Mouse (Mus musculus) embryonic facial prominence, embryonic 15.5 days (tissue): ENCODE results near the gene Cct2. TPM values are rescaled to one million over a fixed set of nuclear protein-coding genes. Genes with fewer than 3 reads are reported as not detected.
"Not testable (repeated sequence)": the region's sequence is repeated elsewhere in the genome, so short reads cannot be mapped to it uniquely, and the experiment has no call there.

Source experiments
- ATAC-seq: fragments of 200-750 bp; cut with Nextera tagmentation; 2 replicates; pipeline ENCODE4 v1.8.0; 2017; ENCODE audit warnings: low read depth, moderate TSS enrichment; ENCODE audit not compliant: insufficient number of reproducible peaks, low FRiP score, low TSS enrichment
- H3K27ac ChIP-seq: fragments of 300-500 bp; sonication (generic); replicated peaks from 2 replicates; pipeline ENCODE4 v1.5.1; 2015; ENCODE audit warnings: mild to moderate bottlenecking, inconsistent platforms
- H3K27me3 ChIP-seq: fragments of 300-500 bp; sonication (generic); 2 replicates; pipeline ENCODE4 v1.6.1; 2015; ENCODE audit warnings: inconsistent platforms
- H3K36me3 ChIP-seq: fragments of 300-500 bp; sonication (generic); 2 replicates; pipeline ENCODE4 v1.6.1; 2015; ENCODE audit warnings: mild to moderate bottlenecking, inconsistent platforms
- H3K4me1 ChIP-seq: fragments of 300-500 bp; sonication (generic); 2 replicates; pipeline ENCODE4 v1.6.1; 2015; ENCODE audit warnings: inconsistent platforms
- H3K4me2 ChIP-seq: fragments of 300-500 bp; sonication (generic); replicated peaks from 2 replicates; pipeline ENCODE4 v1.6.1; 2015; ENCODE audit warnings: mild to moderate bottlenecking, inconsistent platforms
- H3K4me3 ChIP-seq: fragments of 300-500 bp; sonication (generic); replicated peaks from 2 replicates; pipeline ENCODE4 v1.5.1; 2015; ENCODE audit warnings: mild to moderate bottlenecking, inconsistent platforms
- H3K9ac ChIP-seq: fragments of 300-500 bp; sonication (generic); 2 replicates; pipeline ENCODE4 v1.6.1; 2015; ENCODE audit warnings: inconsistent platforms
- H3K9me3 ChIP-seq: fragments of 300-500 bp; sonication (generic); replicated peaks from 2 replicates; pipeline ENCODE4 v1.6.1; 2016; ENCODE audit warnings: inconsistent platforms
- WGBS: fragments of 180-500 bp; shearing (Covaris S2); methylation state at CpG from one replicate; pipeline ENCODE4 v1.1.7; 2015; 5-methylcytosine and 5-hydroxymethylcytosine counted together
- polyA plus RNA-seq: library from polyadenylated mRNA; unstranded; fragments of >200 nt; fragmentation: Nextera tagmentation; extraction: Ambion mirVana; gene quantifications from 2 replicates; pipeline ENCODE4 v1.2.1, GENCODE M21; 2015

Cct2 gene
- polyA plus RNA-seq, 1 experiment from 2014 or later = 233 TPM

DNA sequence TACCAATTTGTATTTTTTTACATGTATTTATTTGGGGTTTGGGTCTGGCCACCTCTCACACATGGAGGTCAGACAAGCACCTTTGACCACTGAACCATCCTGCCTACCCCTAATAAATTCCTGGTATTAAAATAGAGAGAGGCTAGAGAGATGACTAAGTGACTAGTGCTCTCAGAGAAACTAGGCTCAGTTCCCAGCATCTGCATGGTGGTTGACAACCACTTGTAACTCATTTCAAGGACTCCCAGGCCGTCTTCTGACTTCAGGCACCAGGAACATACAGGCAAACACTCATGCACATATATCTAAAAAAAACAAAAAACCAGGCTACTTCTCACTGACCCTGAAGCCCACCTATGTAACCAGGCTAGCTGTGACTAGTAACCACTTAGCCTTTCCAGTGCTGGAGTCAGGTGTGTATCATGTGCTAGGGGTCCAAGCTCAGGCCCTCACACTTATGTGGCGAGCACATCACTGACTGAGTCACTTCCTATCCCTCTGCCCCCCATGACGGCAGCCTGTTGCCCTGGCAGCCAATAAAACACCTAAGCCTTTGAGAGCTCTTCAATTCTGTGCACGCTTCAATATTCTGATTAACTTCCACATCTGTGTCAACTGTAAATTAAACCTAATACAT, 13.5 kb downstream of the Cct2 start:
- Histone ChIP-seq H3K4me1 (peaks cover 14% of the 10 kb centered on the region), H3K27ac (no peak overlapping the region), H3K4me3 (no peak overlapping the region), H3K4me2 (no peak overlapping the region), H3K9ac (no peak overlapping the region), H3K9me3 (no peaks in the 10 kb centered on the region), H3K27me3 (no peaks in the 10 kb centered on the region), H3K36me3 (peaks cover 54% of the 10 kb centered on the region)
- no peak for ATAC-seq
- WGBS = 82% methylated on average over 4 of the region's 4 CpGs

DNA sequence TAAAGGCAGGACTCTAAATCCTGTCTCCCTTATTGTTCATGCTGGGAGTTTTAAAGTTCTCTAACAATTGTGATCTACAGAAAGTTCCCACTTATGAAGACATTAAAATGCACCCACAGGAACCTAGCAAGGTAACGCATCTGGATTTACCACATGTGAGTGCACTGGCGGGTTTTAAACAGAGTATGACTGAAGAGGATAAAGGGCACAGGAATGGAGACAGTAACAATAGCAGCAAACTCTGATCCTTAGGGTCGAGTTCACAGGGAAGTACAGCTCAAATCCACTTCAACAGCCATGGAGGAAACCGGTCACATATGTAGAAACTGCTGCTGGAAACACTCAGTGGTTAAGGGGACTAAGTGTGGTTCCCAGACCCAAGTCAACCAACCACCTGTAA, 14.4 kb downstream of the Cct2 start:
- no peak overlapping the region for H3K9ac ChIP-seq
- whole genome bisulfite sequencing = 81% methylated on average over 4 of the region's 4 CpGs
- H3K4me2 ChIP-seq = no peak overlapping the region
- H3K4me1 ChIP-seq = peaks cover 14% of the 10 kb centered on the region
- H3K9me3 ChIP-seq = no peaks in the 10 kb centered on the region
- no peaks in the 10 kb centered on the region for H3K27me3 ChIP-seq
- H3K4me3 ChIP-seq = no peak overlapping the region
- peaks cover 46% of the 10 kb centered on the region for H3K36me3 ChIP-seq
- H3K27ac ChIP-seq = no peak overlapping the region
- no peak for ATAC-seq

DNA sequence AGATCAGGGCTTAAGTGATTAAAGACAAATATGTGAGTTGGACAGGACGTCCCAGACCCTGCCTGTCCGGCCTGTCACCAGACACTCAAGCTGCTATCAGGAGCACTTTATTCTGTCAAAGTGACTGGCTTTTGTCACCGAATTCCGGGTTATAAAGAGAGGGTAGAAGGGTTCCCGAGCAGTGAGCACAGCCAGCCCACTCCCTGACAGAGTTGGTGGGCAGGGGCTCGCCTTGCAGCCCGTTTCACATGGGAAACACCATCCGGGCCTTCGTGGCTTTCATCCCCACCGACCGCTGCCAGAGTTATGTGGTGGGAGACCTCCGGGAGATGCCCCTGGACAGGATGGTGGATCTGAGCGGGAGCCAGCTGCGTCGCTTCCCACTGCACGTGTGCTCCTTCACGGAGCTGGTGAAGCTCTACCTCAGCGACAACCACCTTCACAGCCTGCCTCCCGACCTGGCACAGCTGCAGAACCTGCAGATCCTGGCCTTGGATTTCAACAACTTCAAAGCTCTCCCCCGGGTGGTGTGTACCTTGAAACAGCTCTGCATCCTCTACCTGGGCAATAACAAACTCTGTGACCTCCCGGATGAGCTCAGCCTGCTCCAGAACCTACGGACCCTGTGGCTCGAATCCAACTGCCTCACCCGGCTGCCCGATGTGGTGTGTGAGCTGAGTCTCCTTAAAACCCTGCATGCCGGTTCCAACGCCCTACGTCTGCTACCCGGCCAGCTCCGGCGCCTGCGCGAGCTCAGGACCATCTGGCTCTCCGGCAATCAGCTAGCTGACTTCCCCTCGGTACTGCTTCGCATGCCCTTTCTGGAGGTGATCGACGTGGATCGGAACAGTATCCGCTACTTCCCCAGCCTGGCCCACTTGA, 18.2 kb downstream of the Cct2 start, which contains the start of gene Lrrc10:
Gene Lrrc10, plus strand, starts transcription at position 167 of the 882 bp plus-strand sequence.
- no peaks in the 10 kb centered on the region for H3K9me3 ChIP-seq
- 43% methylated on average over 40 of the region's 40 CpGs for WGBS
- H3K9ac ChIP-seq = 0 out of 2 replicates have a peak within 1 kb of the TSS, but pooled peaks have one; percentile 12

DNA sequence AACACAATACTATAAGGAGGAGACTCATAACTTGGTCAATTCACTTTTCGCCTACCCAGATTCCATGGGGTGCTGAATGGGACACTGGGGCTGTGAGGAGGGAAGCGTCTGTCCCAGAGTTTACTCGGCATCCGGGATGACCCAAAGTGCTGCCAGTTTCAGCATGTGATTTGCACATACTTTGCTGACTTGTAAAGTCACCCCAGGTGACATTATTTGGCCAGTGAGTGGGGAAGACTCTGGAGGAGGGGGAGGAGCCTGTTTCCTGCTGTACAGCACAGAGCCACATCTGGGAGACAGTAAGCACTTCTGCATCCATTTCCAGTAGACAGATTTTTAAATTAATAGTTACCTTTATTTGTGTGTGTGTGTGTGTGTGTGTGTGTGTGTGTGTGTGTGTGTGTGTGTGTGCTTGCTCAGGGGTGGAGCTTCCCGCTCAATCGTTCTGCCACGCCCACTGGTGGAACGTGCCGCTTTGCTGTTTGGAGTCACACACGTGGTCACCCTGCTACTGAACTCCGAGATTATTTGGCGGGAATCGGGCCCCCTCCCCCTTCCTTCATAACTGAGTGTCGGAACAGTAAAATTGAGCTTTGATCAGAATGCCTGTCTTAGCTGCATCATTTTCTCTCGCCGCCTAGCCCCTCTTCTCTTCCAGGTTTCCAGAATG, 20.0 kb downstream of the Cct2 start:
- ATAC-seq, H3K9me3 ChIP-seq: not testable (repeated sequence)
- 33% methylated on average over 13 of the region's 16 CpGs for WGBS

More for the DNA sequence above, 18.2 kb downstream of the Cct2 start, which contains the start of gene Lrrc10:
- peak within 1 kb of the TSS; percentile 11; the same call in 1 of the 2 replicates for H3K4me3 ChIP-seq
- peaks cover 8% of the 10 kb centered on the region for H3K36me3 ChIP-seq
- no peak within 1 kb of the TSS for H3K27ac ChIP-seq
- peaks cover 14% of the 10 kb centered on the region for H3K4me1 ChIP-seq
- ATAC-seq = no peak
- no peaks in the 10 kb centered on the region for H3K27me3 ChIP-seq
- H3K4me2 ChIP-seq = peak within 1 kb of the TSS; percentile 39

DNA sequence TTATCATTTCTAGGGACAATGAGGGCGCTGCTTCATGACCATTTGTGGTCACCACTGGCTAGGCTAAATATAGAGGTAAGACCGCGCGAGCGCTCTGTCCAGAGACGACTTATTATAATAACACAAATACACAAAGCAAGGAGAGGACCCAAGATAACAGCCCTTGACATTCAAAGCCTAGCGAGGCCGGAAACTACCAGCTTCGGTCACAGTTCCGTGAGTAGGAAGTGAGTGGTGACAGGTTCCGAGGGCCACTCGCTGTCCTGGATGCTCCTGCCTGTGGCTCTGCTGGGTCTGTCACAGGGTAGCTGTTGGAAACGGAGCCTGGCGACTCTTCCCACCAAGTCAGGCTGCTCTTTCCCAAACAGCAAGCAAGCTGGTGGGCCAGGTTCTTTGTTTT, 21.3 kb downstream of the Cct2 start:
- H3K4me1 ChIP-seq = peaks cover 14% of the 10 kb centered on the region
- no peak overlapping the region for H3K4me3 ChIP-seq
- no peaks in the 10 kb centered on the region for H3K36me3 ChIP-seq
- no peak overlapping the region for H3K9ac ChIP-seq
- no peaks in the 10 kb centered on the region for H3K9me3 ChIP-seq
- ATAC-seq = no peak
- H3K4me2 ChIP-seq = no peak overlapping the region
- 86% methylated on average over 14 of the region's 14 CpGs for WGBS
- H3K27me3 ChIP-seq = no peaks in the 10 kb centered on the region
- no peak overlapping the region for H3K27ac ChIP-seq

More for the DNA sequence above, 20.0 kb downstream of the Cct2 start:
- H3K4me1 ChIP-seq = peaks cover 14% of the 10 kb centered on the region
- not testable (repeated sequence) for H3K36me3 ChIP-seq, H3K9ac ChIP-seq, H3K27me3 ChIP-seq, H3K4me3 ChIP-seq, H3K27ac ChIP-seq
- H3K4me2 ChIP-seq = 0 out of 2 replicates have a peak overlapping the region, but pooled peaks have one; percentile 17

DNA sequence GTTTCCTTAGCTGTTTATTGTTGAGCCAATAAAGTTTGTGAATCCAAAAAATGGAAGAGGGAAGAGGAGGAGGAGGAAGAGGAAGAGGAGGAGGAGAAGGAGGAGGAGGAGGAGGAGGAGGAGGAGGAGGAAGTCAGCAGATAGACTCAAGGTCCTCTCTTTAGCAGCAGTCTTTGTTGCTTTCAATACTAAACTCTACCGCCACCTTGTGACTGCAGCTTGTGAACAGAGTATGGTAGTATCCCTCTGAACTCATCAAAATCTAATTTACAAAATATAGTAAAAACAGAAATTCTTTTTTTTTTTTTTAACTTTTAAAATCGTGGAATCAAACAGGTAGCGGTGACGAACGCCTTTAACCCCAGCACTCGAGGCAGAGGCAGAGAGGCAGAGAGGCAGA, 23.3 kb downstream of the Cct2 start:
- 77% methylated on average over 6 of the region's 6 CpGs for WGBS
- no peak overlapping the region for H3K9ac ChIP-seq
- no peaks in the 10 kb centered on the region for H3K36me3 ChIP-seq
- H3K27me3 ChIP-seq = no peaks in the 10 kb centered on the region
- ATAC-seq = no peak
- H3K27ac ChIP-seq = no peak overlapping the region
- no peak overlapping the region for H3K4me3 ChIP-seq
- H3K9me3 ChIP-seq = no peaks in the 10 kb centered on the region
- H3K4me2 ChIP-seq = no peak overlapping the region
- peaks cover 5% of the 10 kb centered on the region for H3K4me1 ChIP-seq

DNA sequence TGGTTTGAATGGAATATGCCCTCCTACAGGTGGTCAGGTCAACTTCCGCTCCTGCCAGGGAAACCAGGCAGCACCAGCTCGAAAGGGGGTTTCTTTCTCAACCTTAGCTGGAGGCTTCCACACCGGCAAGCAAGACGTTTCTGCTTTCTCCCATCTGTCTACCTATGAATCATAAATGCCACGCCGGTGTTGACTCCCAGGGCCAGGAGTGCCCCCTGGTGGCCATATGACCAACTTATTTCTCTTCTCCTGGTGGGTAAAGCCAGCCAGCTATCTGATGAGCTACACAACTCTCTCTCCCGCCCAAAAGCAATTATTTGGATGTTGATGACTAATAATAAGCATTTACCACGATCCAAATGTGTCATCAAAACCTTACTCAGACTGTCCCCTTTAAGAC, 29.8 kb downstream of the Cct2 start:
- no peak overlapping the region for H3K27ac ChIP-seq
- H3K36me3 ChIP-seq = no peaks in the 10 kb centered on the region
- H3K4me3 ChIP-seq = no peak overlapping the region
- 24% methylated on average over 8 of the region's 8 CpGs for WGBS
- no peak overlapping the region for H3K9ac ChIP-seq
- H3K27me3 ChIP-seq = no peaks in the 10 kb centered on the region
- H3K9me3 ChIP-seq = no peaks in the 10 kb centered on the region
- H3K4me2 ChIP-seq = no peak overlapping the region; the same call in 1 of the 2 replicates
- H3K4me1 ChIP-seq = 0 out of 2 replicates have a peak, but pooled peaks cover 6% of the 10 kb centered on the region
- no peak for ATAC-seq

DNA sequence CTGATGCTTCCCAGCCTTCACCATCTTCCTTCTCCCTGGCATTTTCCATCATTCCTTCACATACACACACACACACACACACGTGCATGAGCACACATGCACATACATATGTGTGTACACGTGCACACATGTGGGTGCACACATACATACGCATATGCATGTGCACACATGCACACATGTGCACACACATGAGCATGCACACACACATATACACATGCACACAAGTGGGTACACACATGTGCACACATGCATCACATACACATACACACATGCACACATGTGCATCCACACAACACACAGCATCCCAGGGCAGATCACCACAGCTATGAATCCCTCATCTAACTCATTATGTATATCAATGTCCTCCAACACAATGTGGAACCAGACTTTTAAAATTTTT, 32.5 kb downstream of the Cct2 start:
- 92% methylated on average over 3 of the region's 3 CpGs for WGBS
- H3K9me3 ChIP-seq = no peaks in the 10 kb centered on the region
- no peak overlapping the region for H3K4me3 ChIP-seq
- no peak for ATAC-seq
- 0 out of 2 replicates have a peak, but pooled peaks cover 6% of the 10 kb centered on the region for H3K4me1 ChIP-seq
- no peaks in the 10 kb centered on the region for H3K36me3 ChIP-seq
- H3K27me3 ChIP-seq = no peaks in the 10 kb centered on the region
- H3K27ac ChIP-seq = no peak overlapping the region
- H3K4me2 ChIP-seq = no peak overlapping the region
- H3K9ac ChIP-seq = no peak overlapping the region

DNA sequence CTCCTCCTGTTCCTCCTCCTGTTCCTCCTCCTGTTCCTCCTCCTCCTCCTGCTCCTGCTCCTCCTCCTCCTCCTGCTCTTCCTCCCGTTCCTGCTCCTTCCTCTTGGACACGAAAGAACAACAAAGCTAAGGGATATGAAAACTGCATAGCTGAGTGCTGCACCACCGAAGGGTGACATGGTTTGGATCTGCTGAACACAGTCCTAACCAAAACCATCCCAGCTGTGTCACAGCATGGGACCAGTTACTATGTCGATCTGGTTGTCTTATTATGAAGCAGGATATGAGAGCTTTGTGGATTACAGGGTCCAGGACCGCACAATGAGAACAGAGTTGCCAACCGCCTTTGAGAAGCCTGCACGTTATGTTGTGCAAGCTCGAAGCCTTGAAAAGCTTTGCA, 37.4 kb downstream of the Cct2 start:
- Histone ChIP-seq H3K9me3 (no peaks in the 10 kb centered on the region), H3K4me2 (no peak overlapping the region), H3K9ac (no peak overlapping the region), H3K36me3 (no peaks in the 10 kb centered on the region), H3K4me3 (no peak overlapping the region), H3K27ac (no peak overlapping the region), H3K4me1 (no peaks in the 10 kb centered on the region), H3K27me3 (0 out of 2 replicates have a peak, but pooled peaks cover 6% of the 10 kb centered on the region)
- ATAC-seq = no peak
- WGBS = 57% methylated on average over 8 of the region's 8 CpGs

DNA sequence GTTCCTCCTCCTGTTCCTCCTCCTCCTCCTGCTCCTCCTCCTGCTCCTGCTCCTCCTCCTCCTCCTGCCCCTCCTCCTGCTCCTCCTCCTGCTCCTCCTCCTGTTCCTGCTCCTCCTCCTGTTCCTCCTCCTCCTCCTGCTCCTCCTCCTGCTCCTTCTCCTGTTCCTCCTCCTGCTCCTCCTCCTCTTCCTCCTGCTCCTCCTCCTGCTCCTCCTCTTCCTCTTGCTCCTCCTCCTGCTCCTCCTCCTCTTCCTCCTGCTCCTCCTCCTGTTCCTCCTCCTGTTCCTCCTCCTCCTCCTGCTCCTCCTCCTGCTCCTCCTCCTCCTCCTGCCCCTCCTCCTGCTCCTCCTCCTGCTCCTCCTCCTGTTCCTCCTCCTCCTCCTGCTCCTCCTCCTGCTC, 37.8 kb downstream of the Cct2 start:
- not testable (repeated sequence) for H3K4me2 ChIP-seq, H3K4me3 ChIP-seq, H3K36me3 ChIP-seq, H3K4me1 ChIP-seq, H3K9ac ChIP-seq, H3K27ac ChIP-seq, ATAC-seq, H3K9me3 ChIP-seq, H3K27me3 ChIP-seq

DNA sequence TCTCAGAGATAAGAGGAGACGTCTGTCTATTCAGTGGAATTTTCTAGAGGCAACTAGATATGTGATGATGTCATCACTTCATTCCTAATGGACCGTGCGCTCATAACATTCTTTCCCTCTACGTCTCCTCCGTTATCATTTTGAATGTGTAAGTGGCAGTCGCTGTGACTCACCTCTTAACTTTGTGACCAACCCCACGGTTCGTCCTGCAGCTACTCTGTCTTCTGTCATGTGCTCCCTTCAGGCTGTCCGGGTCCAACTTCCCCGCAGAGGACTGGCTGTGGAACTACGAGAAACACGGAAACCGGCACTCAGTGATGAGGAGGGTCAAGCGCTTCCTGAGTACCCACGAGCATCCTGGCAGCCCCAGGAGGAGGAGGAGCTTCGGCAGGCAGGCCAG, 39.9 kb downstream of the Cct2 start:
- Histone ChIP-seq H3K27me3 (0 out of 2 replicates have a peak, but pooled peaks cover 6% of the 10 kb centered on the region), H3K9ac (no peak overlapping the region), H3K36me3 (no peaks in the 10 kb centered on the region), H3K4me2 (peak overlapping the region; percentile 5; the same call in 1 of the 2 replicates), H3K4me1 (no peaks in the 10 kb centered on the region), H3K4me3 (peak overlapping the region; percentile 7; the same call in 1 of the 2 replicates), H3K9me3 (no peaks in the 10 kb centered on the region), H3K27ac (no peak overlapping the region)
- no peak for ATAC-seq
- 43% methylated on average over 16 of the region's 16 CpGs for WGBS
